Mouse (Mus musculus) limb, embryonic 14.5 days (tissue): ENCODE measurements around the gene Msantd3. TPM values are rescaled to one million over a fixed set of nuclear protein-coding genes. Genes with fewer than 3 reads are reported as not detected.

ENCODE experiments used
- ATAC-seq: fragments of 200-750 bp; cut with Nextera tagmentation; 2 replicates; pipeline ENCODE4 v1.8.0; 2017; ENCODE audit warnings: low read depth, moderate number of reproducible peaks, moderate TSS enrichment; ENCODE audit not compliant: low FRiP score
- DNase-seq: peaks from one replicate; pipeline ENCODE4 v3.0.0-alpha.2; 2015; ENCODE audit warnings: low spot score
- H3K27ac ChIP-seq: fragments of 300-500 bp; sonication (generic); replicated peaks from 2 replicates; pipeline ENCODE4 v1.5.1; 2014; ENCODE audit warnings: low read depth, mild to moderate bottlenecking, low read length, moderate library complexity, mixed read lengths
- H3K27me3 ChIP-seq: fragments of 300-500 bp; sonication (generic); 2 replicates; pipeline ENCODE4 v1.6.1; 2014; ENCODE audit warnings: low read length, mixed read lengths; ENCODE audit not compliant: control insufficient read depth, insufficient read depth
- H3K36me3 ChIP-seq: fragments of 300-500 bp; sonication (generic); 2 replicates; pipeline ENCODE4 v1.6.1; 2014; ENCODE audit warnings: mild to moderate bottlenecking, low read length, moderate library complexity, mixed read lengths; ENCODE audit not compliant: control insufficient read depth, insufficient read depth
- H3K4me1 ChIP-seq: fragments of 300-500 bp; sonication (generic); 2 replicates; pipeline ENCODE4 v1.6.1; 2014; ENCODE audit warnings: antibody characterized with exemption, low read length, mixed read lengths; ENCODE audit not compliant: control insufficient read depth, insufficient read depth
- H3K4me2 ChIP-seq: fragments of 300-500 bp; sonication (generic); replicated peaks from 2 replicates; pipeline ENCODE4 v1.6.1; 2014; ENCODE audit warnings: low read depth, mild to moderate bottlenecking, low read length, moderate library complexity; ENCODE audit not compliant: severe bottlenecking
- H3K4me3 ChIP-seq: fragments of 300-500 bp; sonication (generic); replicated peaks from 2 replicates; pipeline ENCODE4 v1.5.1; 2014; ENCODE audit warnings: low read length
- H3K9ac ChIP-seq: fragments of 300-500 bp; sonication (generic); 2 replicates; pipeline ENCODE4 v1.6.1; 2014; ENCODE audit warnings: mild to moderate bottlenecking, low read depth, low read length, moderate library complexity; ENCODE audit not compliant: severe bottlenecking
- H3K9me3 ChIP-seq: fragments of 300-500 bp; sonication (generic); 2 replicates; pipeline ENCODE4 v1.6.1; 2016; ENCODE audit warnings: low read length; ENCODE audit not compliant: control insufficient read depth
- POLR2A ChIP-seq: fragments of 200-500 bp; IDR thresholded peaks from 2 replicates; pipeline ENCODE4 v1.8.0; 2012; ENCODE audit warnings: inconsistent platforms, mild to moderate bottlenecking, moderate library complexity, borderline replicate concordance; ENCODE audit not compliant: insufficient read depth, insufficient read length; ENCODE audit errors: extremely low read depth
- WGBS: fragments of 180-500 bp; shearing (Covaris S2); extraction: QIAGEN DNeasy Blood & Tissue Kit; methylation state at CpG from one replicate; pipeline ENCODE4 v1.1.7; 2014; 5-methylcytosine and 5-hydroxymethylcytosine counted together
- polyA plus RNA-seq, 2 experiments: library from polyadenylated mRNA; depleted of rRNA in 1 of 2; stranded (reverse) in 1 of 2; unstranded in 1 of 2; fragments of >200 nt; fragmentation: Nextera tagmentation in 1 of 2; extraction: Ambion mirVana in 1 of 2; gene quantifications; 2 replicates each; pipeline versions ENCODE4 v1.2.1 to v1.2.3; 2012 to 2014

The Msantd3 gene
- polyA plus RNA-seq, 2 experiments, result 25.4 to 35.6 TPM

DNA sequence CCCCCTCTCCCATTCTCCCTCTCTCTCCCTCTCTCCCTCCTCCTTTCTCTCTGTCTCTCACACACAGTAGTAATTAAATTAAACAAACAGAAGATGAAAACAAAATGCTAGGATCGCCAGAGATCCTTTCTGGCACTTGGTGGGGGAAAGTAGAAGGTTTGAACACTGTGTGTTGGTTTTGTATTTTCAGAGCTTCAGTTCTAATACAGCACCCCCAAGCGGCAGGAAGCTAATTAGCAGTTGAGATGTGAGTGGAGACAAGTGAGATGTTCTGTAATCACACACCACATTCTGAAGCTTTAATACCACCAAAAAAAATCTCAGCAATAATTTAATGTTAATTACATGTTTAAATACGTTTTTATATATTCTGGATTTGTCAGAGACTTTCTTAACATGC is 16.0 kb downstream of the Msantd3 start:
- H3K4me2 ChIP-seq, result no peak overlapping the region

DNA sequence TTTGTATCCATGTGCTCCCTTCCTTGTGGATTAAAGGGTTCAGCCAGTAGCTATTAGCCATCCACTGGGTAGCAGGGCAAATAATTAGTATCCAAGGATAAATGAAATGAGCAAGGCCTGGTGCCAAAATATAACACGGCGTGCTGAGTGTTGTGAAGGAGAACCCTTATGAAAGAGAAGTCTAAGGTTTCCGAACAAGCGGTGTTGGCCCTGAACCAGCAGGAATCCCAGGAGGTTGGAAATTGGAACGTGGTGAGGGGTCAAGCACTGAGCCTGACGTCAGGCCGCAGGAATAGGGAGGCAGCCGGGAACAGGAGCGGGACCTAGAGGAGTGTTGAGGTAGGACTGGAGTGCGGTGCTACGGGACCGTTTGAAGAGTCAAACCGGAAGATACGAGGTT is 19.9 kb downstream of the Msantd3 start:
- H3K27me3 ChIP-seq, result no peaks in the 10 kb centered on the region
- no peak overlapping the region for H3K4me2 ChIP-seq
- WGBS, result 75% methylated on average over 14 of the region's 14 CpGs
- ATAC-seq (no peak), DNase-seq (peak; percentile 16)
- H3K4me3 ChIP-seq, result no peak overlapping the region
- H3K4me1 ChIP-seq, result no peaks in the 10 kb centered on the region
- H3K9me3 ChIP-seq, result no peaks in the 10 kb centered on the region
- H3K9ac ChIP-seq, result no peak overlapping the region
- TF ChIP-seq POLR2A, result no peak
- peaks cover 34% of the 10 kb centered on the region for H3K36me3 ChIP-seq
- no peak overlapping the region for H3K27ac ChIP-seq

More for the DNA sequence above, 16.0 kb downstream of the Msantd3 start:
- Histone ChIP-seq H3K9ac (no peak overlapping the region), H3K9me3 (no peaks in the 10 kb centered on the region), H3K27ac (no peak overlapping the region), H3K4me1 (no peaks in the 10 kb centered on the region), H3K4me3 (no peak overlapping the region), H3K36me3 (peaks cover 38% of the 10 kb centered on the region), H3K27me3 (no peaks in the 10 kb centered on the region)
- 19% methylated on average over 3 of the region's 3 CpGs for WGBS
- no peak for ATAC-seq
- TF ChIP-seq POLR2A, result no peak
- DNase-seq, result no peak

DNA sequence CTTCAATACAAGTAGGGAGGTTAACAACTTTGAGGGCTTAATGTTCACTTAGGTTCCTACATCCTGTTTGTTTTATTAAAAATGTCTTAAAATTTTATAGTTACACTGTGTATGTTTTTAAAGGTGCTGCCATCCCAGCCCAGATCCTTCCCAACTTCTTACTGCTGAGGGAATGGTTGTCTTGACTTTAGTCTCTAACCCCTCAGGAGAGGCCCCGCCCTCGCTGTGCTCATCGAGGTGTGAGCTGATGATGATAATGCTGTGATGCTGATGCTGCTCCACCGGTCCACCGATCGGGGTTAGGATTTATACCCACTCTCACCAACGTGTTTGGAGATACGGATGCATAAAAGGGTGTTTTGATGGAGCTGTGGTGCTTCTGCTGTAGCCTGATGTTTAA is 22.1 kb downstream of the Msantd3 start:
- Histone ChIP-seq H3K36me3 (peaks cover 32% of the 10 kb centered on the region), H3K4me1 (no peaks in the 10 kb centered on the region), H3K27ac (no peak overlapping the region), H3K27me3 (no peaks in the 10 kb centered on the region), H3K9ac (no peak overlapping the region), H3K4me2 (no peak overlapping the region), H3K4me3 (no peak overlapping the region), H3K9me3 (no peaks in the 10 kb centered on the region)
- DNase-seq, result no peak
- ATAC-seq, result no peak
- TF ChIP-seq POLR2A, result no peak
- 74% methylated on average over 8 of the region's 8 CpGs for WGBS

DNA sequence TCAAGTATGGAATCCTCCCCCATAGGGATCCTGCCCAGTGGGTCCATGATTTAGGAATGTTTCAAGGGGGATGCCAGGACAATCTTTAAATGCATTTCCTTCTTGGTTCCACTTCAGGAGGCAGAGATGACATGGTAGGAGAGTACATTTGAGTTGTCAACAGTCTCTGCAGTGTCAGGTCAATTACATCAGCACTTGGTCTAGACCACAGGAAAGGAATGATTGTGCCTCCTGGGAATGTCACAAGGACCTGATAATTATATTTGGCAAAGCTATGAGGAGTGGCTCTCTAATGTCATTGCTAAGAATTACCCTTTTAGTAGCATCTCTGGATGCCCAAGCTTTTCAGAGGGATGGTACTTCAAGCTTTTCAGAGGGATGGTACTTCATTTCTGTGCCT is 25.2 kb downstream of the Msantd3 start:
- Histone ChIP-seq H3K4me1 (peaks cover 2% of the 10 kb centered on the region; the same call in 1 of the 2 replicates), H3K4me2 (no peak overlapping the region), H3K27ac (no peak overlapping the region), H3K27me3 (no peaks in the 10 kb centered on the region), H3K9me3 (no peaks in the 10 kb centered on the region), H3K9ac (no peak overlapping the region), H3K36me3 (peaks cover 21% of the 10 kb centered on the region), H3K4me3 (no peak overlapping the region)
- no peak for ATAC-seq
- no peak for DNase-seq
- no peak for TF ChIP-seq POLR2A

DNA sequence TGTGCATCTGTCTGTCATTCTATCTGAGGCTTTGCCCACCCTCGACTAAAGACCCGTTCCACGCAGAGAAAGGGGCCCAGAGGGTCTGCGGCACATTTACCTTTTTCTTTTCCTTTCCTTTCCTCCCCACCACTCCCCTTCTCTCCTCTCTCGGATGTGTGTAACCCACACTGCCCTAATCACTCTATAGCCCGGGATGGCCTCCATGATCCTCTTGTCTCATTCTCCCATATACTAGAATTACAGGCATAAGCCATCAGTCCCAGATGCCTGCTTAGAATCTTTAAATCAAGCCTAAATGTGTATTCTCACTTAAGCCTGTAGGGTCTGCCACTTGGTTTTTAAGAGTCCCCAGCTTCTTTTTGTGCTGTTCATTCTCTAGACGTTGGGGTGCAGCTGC is 36.6 kb downstream of the Msantd3 start:
- 83% methylated on average over 7 of the region's 7 CpGs for WGBS
- ATAC-seq, result no peak

DNA sequence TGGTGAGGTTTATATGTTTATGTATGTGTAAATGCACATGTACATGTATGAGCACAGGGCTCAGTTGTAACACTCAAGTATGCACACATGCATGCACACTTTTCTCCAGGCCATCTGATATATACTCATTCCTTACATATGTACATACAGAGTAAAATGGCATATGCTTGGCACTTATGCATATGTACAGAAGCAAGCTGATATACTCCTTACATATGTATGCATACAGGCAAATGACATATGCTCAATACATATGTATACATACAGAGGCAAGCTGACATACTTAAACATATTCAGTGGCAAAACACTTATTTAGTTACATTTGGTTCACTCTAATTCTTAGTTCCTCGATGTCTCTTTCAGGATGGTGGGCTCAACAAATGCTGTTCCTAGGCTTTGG is 38.1 kb downstream of the Msantd3 start:
- 86% methylated on average over 1 of the region's 1 CpGs for WGBS
- no peak for ATAC-seq
- Histone ChIP-seq H3K27me3 (no peaks in the 10 kb centered on the region), H3K4me3 (no peak overlapping the region), H3K9ac (no peak overlapping the region), H3K36me3 (no peaks in the 10 kb centered on the region), H3K4me1 (no peaks in the 10 kb centered on the region), H3K9me3 (no peaks in the 10 kb centered on the region), H3K4me2 (no peak overlapping the region), H3K27ac (no peak overlapping the region)
- TF ChIP-seq POLR2A, result no peak
- no peak for DNase-seq

More for the DNA sequence above, 36.6 kb downstream of the Msantd3 start:
- DNase-seq, result no peak
- no peaks in the 10 kb centered on the region for H3K27me3 ChIP-seq
- TF ChIP-seq POLR2A, result no peak
- H3K4me2 ChIP-seq, result no peak overlapping the region
- no peaks in the 10 kb centered on the region for H3K36me3 ChIP-seq
- no peak overlapping the region for H3K9ac ChIP-seq
- no peaks in the 10 kb centered on the region for H3K9me3 ChIP-seq
- no peak overlapping the region for H3K4me3 ChIP-seq
- H3K4me1 ChIP-seq, result no peaks in the 10 kb centered on the region
- H3K27ac ChIP-seq, result no peak overlapping the region
